Mouse (Mus musculus): ENCODE data around the gene Ppp1ca. TPM values are rescaled to one million over a fixed set of nuclear protein-coding genes. Genes with fewer than 3 reads are reported as not detected.

Gene Ppp1ca
- polyA plus RNA-seq, 1 experiment, result 819 TPM

GRCm38 (mm10) chr19:4217140-4217539 lies 25.3 kb downstream of the Ppp1ca start:
- Histone ChIP-seq H3ac (ENCODE audit: control insufficient read depth, insufficient read length, low read depth) (peak overlapping the region; percentile 33), H3K27me3 (ENCODE audit: control insufficient read depth, insufficient read depth, insufficient read length) (no peaks in the 10 kb centered on the region), H3K79me2 (ENCODE audit: control insufficient read depth, insufficient read depth) (peaks cover 83% of the 10 kb centered on the region), H3K4me3 (ENCODE audit: insufficient read depth, poor library complexity, severe bottlenecking) (no peak overlapping the region), H3K79me3 (ENCODE audit: low read depth) (peaks cover 54% of the 10 kb centered on the region), H3K36me3 (ENCODE audit: control insufficient read depth, insufficient read depth) (peaks cover 33% of the 10 kb centered on the region)
- TF ChIP-seq MYOD1 (IDR thresholded peaks at IDR 0.05; ENCODE audit: control insufficient read depth, insufficient read length, low read depth) (no peak), FOSL1 (IDR thresholded peaks at IDR 0.05; ENCODE audit: insufficient read depth, low read length, poor library complexity, severe bottlenecking) (no peak), CEBPB (IDR thresholded peaks at IDR 0.05; ENCODE audit: low read depth) (no peak), USF1 (IDR thresholded peaks at IDR 0.05; ENCODE audit: low read depth) (no peak), MYOG (IDR thresholded peaks at IDR 0.05; ENCODE audit: control insufficient read depth, extremely low read depth, insufficient read length) (no peak), MAX (IDR thresholded peaks at IDR 0.05) (no peak), CTCF (IDR thresholded peaks at IDR 0.05; ENCODE audit: control insufficient read depth, insufficient read depth, insufficient read length) (no peak)

GRCm38 (mm10) chr19:4217855-4218254 lies 26.0 kb downstream of the Ppp1ca start:
- H3K79me3 ChIP-seq (ENCODE audit: low read depth), result peaks cover 54% of the 10 kb centered on the region
- no peak for TF ChIP-seq CEBPB (IDR thresholded peaks at IDR 0.05; ENCODE audit: low read depth)
- no peak for TF ChIP-seq CTCF (IDR thresholded peaks at IDR 0.05; ENCODE audit: control insufficient read depth, insufficient read depth, insufficient read length)
- TF ChIP-seq MYOD1 (IDR thresholded peaks at IDR 0.05; ENCODE audit: control insufficient read depth, insufficient read length, low read depth), result no peak
- TF ChIP-seq MAX (IDR thresholded peaks at IDR 0.05), result no peak
- TF ChIP-seq USF1 (IDR thresholded peaks at IDR 0.05; ENCODE audit: low read depth), result no peak
- TF ChIP-seq FOSL1 (IDR thresholded peaks at IDR 0.05; ENCODE audit: insufficient read depth, low read length, poor library complexity, severe bottlenecking), result no peak
- no peak for TF ChIP-seq MYOG (IDR thresholded peaks at IDR 0.05; ENCODE audit: control insufficient read depth, extremely low read depth, insufficient read length)
- no peaks in the 10 kb centered on the region for H3K27me3 ChIP-seq (ENCODE audit: control insufficient read depth, insufficient read depth, insufficient read length)
- peaks cover 86% of the 10 kb centered on the region for H3K79me2 ChIP-seq (ENCODE audit: control insufficient read depth, insufficient read depth)
- H3K4me3 ChIP-seq (ENCODE audit: insufficient read depth, poor library complexity, severe bottlenecking), result no peak overlapping the region
- H3K36me3 ChIP-seq (ENCODE audit: control insufficient read depth, insufficient read depth), result peaks cover 40% of the 10 kb centered on the region
- H3ac ChIP-seq (ENCODE audit: control insufficient read depth, insufficient read length, low read depth), result no peak overlapping the region

GRCm38 (mm10) chr19:4218293-4218692 lies 26.4 kb downstream of the Ppp1ca start:
- Histone ChIP-seq H3K79me2 (ENCODE audit: control insufficient read depth, insufficient read depth) (peaks cover 88% of the 10 kb centered on the region), H3K79me3 (ENCODE audit: low read depth) (peaks cover 54% of the 10 kb centered on the region), H3K36me3 (ENCODE audit: control insufficient read depth, insufficient read depth) (peaks cover 44% of the 10 kb centered on the region), H3K27me3 (ENCODE audit: control insufficient read depth, insufficient read depth, insufficient read length) (no peaks in the 10 kb centered on the region), H3K4me3 (ENCODE audit: insufficient read depth, poor library complexity, severe bottlenecking) (no peak overlapping the region), H3ac (ENCODE audit: control insufficient read depth, insufficient read length, low read depth) (no peak overlapping the region)
- TF ChIP-seq MYOD1 (IDR thresholded peaks at IDR 0.05; ENCODE audit: control insufficient read depth, insufficient read length, low read depth), result no peak
- no peak for TF ChIP-seq CEBPB (IDR thresholded peaks at IDR 0.05; ENCODE audit: low read depth)
- TF ChIP-seq FOSL1 (IDR thresholded peaks at IDR 0.05; ENCODE audit: insufficient read depth, low read length, poor library complexity, severe bottlenecking), result no peak
- TF ChIP-seq CTCF (IDR thresholded peaks at IDR 0.05; ENCODE audit: control insufficient read depth, insufficient read depth, insufficient read length), result no peak
- no peak for TF ChIP-seq MAX (IDR thresholded peaks at IDR 0.05)
- no peak for TF ChIP-seq MYOG (IDR thresholded peaks at IDR 0.05; ENCODE audit: control insufficient read depth, extremely low read depth, insufficient read length)
- TF ChIP-seq USF1 (IDR thresholded peaks at IDR 0.05; ENCODE audit: low read depth), result no peak

- no peaks in the 10 kb centered on the region for H3K27me3 ChIP-seq (ENCODE audit: control insufficient read depth, insufficient read depth, insufficient read length)
- TF ChIP-seq FOSL1 (IDR thresholded peaks at IDR 0.05; ENCODE audit: insufficient read depth, low read length, poor library complexity, severe bottlenecking) (no peak), MYOG (IDR thresholded peaks at IDR 0.05; ENCODE audit: control insufficient read depth, extremely low read depth, insufficient read length) (no peak), CTCF (IDR thresholded peaks at IDR 0.05; ENCODE audit: control insufficient read depth, insufficient read depth, insufficient read length) (no peak), CEBPB (IDR thresholded peaks at IDR 0.05; ENCODE audit: low read depth) (no peak), MYOD1 (IDR thresholded peaks at IDR 0.05; ENCODE audit: control insufficient read depth, insufficient read length, low read depth) (no peak), USF1 (IDR thresholded peaks at IDR 0.05; ENCODE audit: low read depth) (no peak), MAX (IDR thresholded peaks at IDR 0.05) (no peak)
- peaks cover 49% of the 10 kb centered on the region for H3K36me3 ChIP-seq (ENCODE audit: control insufficient read depth, insufficient read depth)
- H3K79me3 ChIP-seq (ENCODE audit: low read depth), result peaks cover 54% of the 10 kb centered on the region
- peaks cover 88% of the 10 kb centered on the region for H3K79me2 ChIP-seq (ENCODE audit: control insufficient read depth, insufficient read depth)
- no peak overlapping the region for H3ac ChIP-seq (ENCODE audit: control insufficient read depth, insufficient read length, low read depth)
- no peak overlapping the region for H3K4me3 ChIP-seq (ENCODE audit: insufficient read depth, poor library complexity, severe bottlenecking)
Measured at GRCm38 (mm10) chr19:4218784-4219183, 26.9 kb downstream of the Ppp1ca start.

DNA sequence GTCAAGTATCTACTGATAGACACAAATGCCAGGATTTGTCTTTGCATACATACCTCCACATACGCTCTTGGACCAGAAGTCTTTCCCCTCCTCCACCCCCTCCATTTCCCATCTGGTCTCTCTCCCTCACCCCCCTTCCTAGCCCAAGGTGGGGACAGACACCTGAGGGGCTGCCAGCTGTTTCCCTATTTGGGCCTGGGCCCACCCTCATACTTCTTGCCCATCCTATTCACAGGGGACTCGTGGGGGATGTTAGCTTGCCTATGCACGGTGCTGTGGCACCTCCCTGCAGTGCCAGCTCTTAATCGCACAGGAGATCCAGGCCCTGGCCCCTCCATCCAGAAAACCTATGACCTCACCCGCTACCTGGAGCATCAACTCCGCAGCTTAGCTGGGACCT lies 28.1 kb downstream of the Ppp1ca start:
- Histone ChIP-seq H3ac (ENCODE audit: control insufficient read depth, insufficient read length, low read depth) (no peak overlapping the region), H3K36me3 (ENCODE audit: control insufficient read depth, insufficient read depth) (peaks cover 56% of the 10 kb centered on the region)
- TF ChIP-seq CEBPB (IDR thresholded peaks at IDR 0.05; ENCODE audit: low read depth) (no peak), MYOG (IDR thresholded peaks at IDR 0.05; ENCODE audit: control insufficient read depth, extremely low read depth, insufficient read length) (no peak), USF1 (IDR thresholded peaks at IDR 0.05; ENCODE audit: low read depth) (no peak), MAX (IDR thresholded peaks at IDR 0.05) (no peak), CTCF (IDR thresholded peaks at IDR 0.05; ENCODE audit: control insufficient read depth, insufficient read depth, insufficient read length) (no peak), MYOD1 (IDR thresholded peaks at IDR 0.05; ENCODE audit: control insufficient read depth, insufficient read length, low read depth) (no peak), FOSL1 (IDR thresholded peaks at IDR 0.05; ENCODE audit: insufficient read depth, low read length, poor library complexity, severe bottlenecking) (no peak)

DNA sequence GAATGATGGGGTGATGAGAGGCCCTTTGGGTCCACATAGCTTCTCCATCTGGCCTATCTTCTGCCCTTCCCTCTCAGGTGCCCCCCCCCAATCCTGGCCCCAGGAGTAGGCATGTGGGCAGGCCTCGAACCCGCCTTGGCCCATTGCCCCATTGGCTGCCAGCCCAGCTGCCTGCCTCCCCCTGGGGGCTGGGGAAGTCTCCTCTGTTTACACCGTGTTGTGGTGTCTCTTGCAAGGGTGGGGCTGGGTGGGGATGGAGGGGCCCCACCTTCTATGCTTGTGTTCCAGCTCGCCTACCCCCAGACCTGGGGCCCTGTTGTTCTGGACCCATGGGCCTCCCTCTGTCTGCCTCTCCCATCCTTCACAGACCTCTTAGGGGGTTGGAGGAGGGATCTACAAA lies 28.6 kb downstream of the Ppp1ca start:
- H3K36me3 ChIP-seq (ENCODE audit: control insufficient read depth, insufficient read depth), result peaks cover 56% of the 10 kb centered on the region
- no peak overlapping the region for H3K4me3 ChIP-seq (ENCODE audit: insufficient read depth, poor library complexity, severe bottlenecking)
- TF ChIP-seq MAX (IDR thresholded peaks at IDR 0.05), result no peak
- TF ChIP-seq USF1 (IDR thresholded peaks at IDR 0.05; ENCODE audit: low read depth), result no peak
- TF ChIP-seq FOSL1 (IDR thresholded peaks at IDR 0.05; ENCODE audit: insufficient read depth, low read length, poor library complexity, severe bottlenecking), result no peak
- TF ChIP-seq CTCF (IDR thresholded peaks at IDR 0.05; ENCODE audit: control insufficient read depth, insufficient read depth, insufficient read length), result no peak
- TF ChIP-seq CEBPB (IDR thresholded peaks at IDR 0.05; ENCODE audit: low read depth), result no peak
- no peak for TF ChIP-seq MYOD1 (IDR thresholded peaks at IDR 0.05; ENCODE audit: control insufficient read depth, insufficient read length, low read depth)
- TF ChIP-seq MYOG (IDR thresholded peaks at IDR 0.05; ENCODE audit: control insufficient read depth, extremely low read depth, insufficient read length), result no peak
- H3ac ChIP-seq (ENCODE audit: control insufficient read depth, insufficient read length, low read depth), result no peak overlapping the region
- H3K79me2 ChIP-seq (ENCODE audit: control insufficient read depth, insufficient read depth), result peaks cover 76% of the 10 kb centered on the region
- peaks cover 53% of the 10 kb centered on the region for H3K79me3 ChIP-seq (ENCODE audit: low read depth)
- H3K27me3 ChIP-seq (ENCODE audit: control insufficient read depth, insufficient read depth, insufficient read length), result no peaks in the 10 kb centered on the region

More for the DNA sequence above, 28.1 kb downstream of the Ppp1ca start:
- H3K79me3 ChIP-seq (ENCODE audit: low read depth), result peaks cover 54% of the 10 kb centered on the region
- peaks cover 81% of the 10 kb centered on the region for H3K79me2 ChIP-seq (ENCODE audit: control insufficient read depth, insufficient read depth)
- no peak overlapping the region for H3K4me3 ChIP-seq (ENCODE audit: insufficient read depth, poor library complexity, severe bottlenecking)
- no peaks in the 10 kb centered on the region for H3K27me3 ChIP-seq (ENCODE audit: control insufficient read depth, insufficient read depth, insufficient read length)
